Mouse (Mus musculus): ENCODE measurements around the gene Gm17720.
"Not testable (repeated sequence)": the region's sequence is repeated elsewhere in the genome, so short reads cannot be mapped to it uniquely, and the experiment has no call there.

Gm17720 gene

DNA sequence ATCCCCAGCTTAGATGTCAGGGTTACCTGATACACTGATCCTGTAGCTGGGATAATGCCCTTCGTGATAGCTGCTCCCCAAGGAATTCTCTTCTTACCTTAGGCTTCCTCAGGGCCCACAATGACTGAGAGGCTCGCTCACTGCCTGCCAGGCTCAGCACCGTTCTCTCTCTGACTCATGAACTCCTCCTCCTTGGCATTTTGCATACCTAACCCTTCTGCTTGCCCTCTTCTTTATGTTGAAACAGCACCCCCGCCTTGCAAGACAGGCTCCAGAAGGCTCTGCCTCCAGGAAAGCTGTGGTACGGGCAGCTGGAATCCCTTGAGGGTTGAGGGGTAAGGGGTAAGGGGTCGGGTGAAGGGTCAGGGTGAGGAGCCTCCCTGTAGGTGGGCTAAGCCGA lies 63.3 kb downstream of the Gm17720 start:
- DNase-seq = no peak

DNA sequence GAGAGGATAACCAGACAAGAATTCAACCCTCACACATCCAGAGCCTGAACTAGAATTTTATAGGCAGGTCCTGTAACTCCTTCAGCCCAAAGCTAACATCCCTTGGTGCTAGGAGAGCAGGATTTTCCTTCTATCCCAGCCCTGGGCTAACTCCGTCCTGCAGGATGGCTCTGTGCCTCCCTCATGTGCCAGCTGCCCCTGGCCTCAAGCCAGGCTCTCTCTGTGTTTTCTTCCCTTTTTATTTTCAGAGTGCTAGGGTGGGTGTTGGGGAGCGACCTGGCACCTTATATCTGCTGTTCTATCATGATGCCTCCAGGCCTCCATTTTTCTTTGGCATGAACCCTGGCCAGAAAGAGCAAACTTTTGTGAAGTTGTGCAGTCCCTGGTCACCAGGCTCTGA lies 66.4 kb downstream of the Gm17720 start:
- no peak for DNase-seq

DNA sequence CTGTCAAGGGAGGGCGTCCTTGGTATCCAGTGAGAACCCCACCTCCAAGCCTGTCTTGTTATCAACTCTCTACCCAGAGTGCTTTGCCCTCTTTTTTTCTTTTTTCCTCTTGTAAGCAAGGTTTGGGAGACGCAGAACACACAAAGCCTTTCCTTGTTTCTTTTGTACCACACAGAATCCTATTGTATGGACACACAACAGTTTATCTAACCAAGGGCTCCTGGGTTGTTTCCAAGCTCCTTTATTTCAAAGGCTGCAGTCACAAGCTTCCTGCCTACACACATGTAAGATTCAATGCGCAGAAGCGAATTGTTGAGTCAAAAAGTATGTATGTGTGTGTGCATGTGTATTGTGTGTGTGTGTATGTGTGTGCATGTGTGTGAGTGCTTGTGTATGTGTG lies 68.2 kb downstream of the Gm17720 start:
- no peak for DNase-seq

DNA sequence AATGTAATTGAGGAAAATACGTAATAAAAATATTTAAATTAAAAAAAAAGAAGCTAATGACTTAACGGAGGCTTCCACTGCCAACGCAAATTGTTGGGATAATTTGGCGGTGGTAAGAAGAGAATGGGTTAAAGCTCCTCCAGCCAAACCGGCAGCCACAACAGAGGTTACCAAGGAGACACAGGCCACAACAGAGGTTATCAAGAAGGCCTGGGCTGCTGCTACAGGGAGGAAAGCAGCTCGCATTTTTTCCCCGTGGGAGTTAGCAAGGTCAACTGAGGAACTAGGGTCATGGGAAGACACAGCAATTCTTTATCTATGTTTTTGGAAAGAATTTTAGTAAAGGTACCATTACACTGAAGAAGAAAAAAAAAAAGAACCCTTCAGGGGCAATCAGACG lies 68.8 kb downstream of the Gm17720 start:
- DNase-seq = not testable (repeated sequence)
